Mouse (Mus musculus) lung, adult 2 months (tissue): ENCODE results near the gene Ppfibp1.

Source experiments
- CTCF ChIP-seq: fragments of 200-500 bp; IDR thresholded peaks from 2 replicates; pipeline ENCODE4 v1.5.1; 2011; ENCODE audit warnings: mild to moderate bottlenecking, low read length, control low read depth; ENCODE audit not compliant: insufficient read depth
- POLR2A ChIP-seq: fragments of 200-500 bp; IDR thresholded peaks from 2 replicates; pipeline ENCODE4 v1.6.1; 2011; ENCODE audit warnings: low read depth, mild to moderate bottlenecking, control low read depth, low read length, borderline replicate concordance; ENCODE audit errors: extremely low read depth

- TF ChIP-seq CTCF (no peak), POLR2A (no peak)
These were observed 83.1 kb downstream of the Ppfibp1 start for GRCm38 (mm10) chr6:146971366-146971765.
